Mouse (Mus musculus) embryonic facial prominence, embryonic 14.5 days (tissue): ENCODE measurements at regions not wholly inside any gene's neighbourhood (a gene's known extent, or its start where the extent isn't known, plus 50 kb on each side); places are given as distances from the start of the nearest gene placed in this dataset.
A peak's percentile ranks its signal among the peaks of the same experiment; 100 is the strongest.

Source experiments
- ATAC-seq: fragments of 200-750 bp; cut with Nextera tagmentation; 2 replicates; pipeline ENCODE4 v1.8.0; 2017; ENCODE audit warnings: low read depth, moderate number of reproducible peaks, moderate TSS enrichment
- DNase-seq: peaks from one replicate; pipeline ENCODE4 v3.0.0-alpha.2; 2015; ENCODE audit warnings: low spot score
- H3K27ac ChIP-seq: fragments of 300-500 bp; sonication (generic); replicated peaks from 2 replicates; pipeline ENCODE4 v1.5.1; 2014; ENCODE audit warnings: low read depth, mild to moderate bottlenecking, low read length, moderate library complexity
- H3K27me3 ChIP-seq: fragments of 300-500 bp; sonication (generic); replicated peaks from 2 replicates; pipeline ENCODE4 v1.6.1; 2014; ENCODE audit warnings: low read length; ENCODE audit not compliant: control insufficient read depth, insufficient read depth
- H3K36me3 ChIP-seq: fragments of 300-500 bp; sonication (generic); 2 replicates; pipeline ENCODE4 v1.6.1; 2014; ENCODE audit warnings: low read length, mixed read lengths; ENCODE audit not compliant: control insufficient read depth, insufficient read depth
- H3K4me1 ChIP-seq: fragments of 300-500 bp; sonication (generic); 2 replicates; pipeline ENCODE4 v1.6.1; 2014; ENCODE audit warnings: antibody characterized with exemption, low read length; ENCODE audit not compliant: control insufficient read depth, insufficient read depth
- H3K4me2 ChIP-seq: fragments of 300-500 bp; sonication (generic); 2 replicates; pipeline ENCODE4 v1.6.1; 2014; ENCODE audit warnings: low read depth, mild to moderate bottlenecking, low read length, moderate library complexity, mixed read lengths
- H3K4me3 ChIP-seq: fragments of 300-500 bp; sonication (generic); 2 replicates; pipeline ENCODE4 v1.5.1; 2014; ENCODE audit warnings: low read depth, mild to moderate bottlenecking, low read length
- H3K9ac ChIP-seq: fragments of 300-500 bp; sonication (generic); 2 replicates; pipeline ENCODE4 v1.6.1; 2014; ENCODE audit warnings: low read depth, mild to moderate bottlenecking, low read length, moderate library complexity, mixed read lengths
- H3K9me3 ChIP-seq: fragments of 300-500 bp; sonication (generic); 2 replicates; pipeline ENCODE4 v1.6.1; 2016; ENCODE audit warnings: low read length; ENCODE audit not compliant: control insufficient read depth
- WGBS: fragments of 180-500 bp; shearing (Covaris S2); extraction: QIAGEN DNeasy Blood & Tissue Kit; methylation state at CpG from one replicate; pipeline ENCODE4 v1.1.7; 2014; 5-methylcytosine and 5-hydroxymethylcytosine counted together

- H3K9me3 ChIP-seq = no peaks in the 10 kb centered on the region
- DNase-seq (peak; percentile 45), ATAC-seq (no peak)
- no peaks in the 10 kb centered on the region for H3K36me3 ChIP-seq
- H3K27me3 ChIP-seq = no peaks in the 10 kb centered on the region
- H3K4me2 ChIP-seq = no peak overlapping the region
- H3K9ac ChIP-seq = no peak overlapping the region
- 57% methylated on average over 2 of the region's 2 CpGs for WGBS
- H3K27ac ChIP-seq = no peak overlapping the region
- no peak overlapping the region for H3K4me3 ChIP-seq
- H3K4me1 ChIP-seq = no peaks in the 10 kb centered on the region
Measured at GRCm38 (mm10) chr15:28823526-28823925, 620.0 kb downstream of the Dnah5 start.

- Histone ChIP-seq H3K27ac (no peak overlapping the region), H3K4me1 (no peaks in the 10 kb centered on the region), H3K9me3 (no peaks in the 10 kb centered on the region), H3K9ac (no peak overlapping the region), H3K27me3 (no peaks in the 10 kb centered on the region), H3K4me3 (no peak overlapping the region), H3K36me3 (no peaks in the 10 kb centered on the region), H3K4me2 (no peak overlapping the region)
- no peak for DNase-seq
- ATAC-seq = no peak
- 70% methylated on average over 4 of the region's 4 CpGs for WGBS
Measured at GRCm38 (mm10) chr15:28834831-28835230, 631.3 kb downstream of the Dnah5 start.

DNA sequence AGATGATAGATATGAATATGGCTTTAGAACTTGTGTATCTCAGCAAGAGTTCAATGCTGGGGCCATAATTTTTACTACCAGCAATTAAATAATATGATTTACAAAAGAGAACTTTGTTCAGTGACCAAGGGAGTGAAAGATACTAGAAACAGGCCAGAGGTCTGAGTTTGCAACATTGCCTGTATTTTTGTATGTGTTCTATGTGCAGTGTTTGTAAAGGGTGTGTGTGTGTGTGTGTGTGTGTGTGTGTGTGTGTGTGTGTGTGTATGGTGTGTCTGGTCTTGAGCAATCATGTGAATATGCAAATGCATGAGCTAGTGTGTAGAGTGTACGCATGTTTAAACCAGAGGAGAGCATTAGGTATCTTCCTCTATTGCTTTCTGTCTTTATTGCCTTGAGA lies 636.8 kb downstream of the Dnah5 start:
- Histone ChIP-seq H3K36me3 (no peaks in the 10 kb centered on the region), H3K4me2 (no peak overlapping the region), H3K9me3 (no peaks in the 10 kb centered on the region), H3K4me3 (no peak overlapping the region), H3K4me1 (no peaks in the 10 kb centered on the region), H3K27ac (no peak overlapping the region), H3K27me3 (no peaks in the 10 kb centered on the region), H3K9ac (no peak overlapping the region)
- ATAC-seq (no peak), DNase-seq (no peak)
- 94% methylated on average over 1 of the region's 1 CpGs for WGBS

DNA sequence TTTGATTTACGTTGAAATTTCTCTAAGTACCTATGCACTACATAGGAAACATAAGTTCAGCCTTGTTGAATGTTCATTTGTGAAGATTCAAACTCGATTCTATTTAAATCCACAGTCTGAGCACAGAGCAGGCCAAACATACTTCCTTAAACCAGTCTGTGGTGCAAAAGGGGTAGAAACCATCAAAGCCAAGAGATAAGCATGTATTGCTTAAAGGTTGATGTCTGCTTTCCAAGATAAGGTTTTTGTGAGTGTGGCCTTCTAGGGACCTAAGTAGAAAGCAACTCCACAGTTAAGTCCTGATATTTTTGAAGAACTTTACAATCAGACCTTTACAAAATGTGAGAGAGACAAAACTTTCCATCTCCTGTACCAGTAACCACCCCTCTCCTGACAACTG lies 652.9 kb downstream of the Dnah5 start:
- H3K4me1 ChIP-seq = no peaks in the 10 kb centered on the region
- no peak overlapping the region for H3K9ac ChIP-seq
- no peak overlapping the region for H3K4me3 ChIP-seq
- H3K27ac ChIP-seq = no peak overlapping the region
- DNase-seq (no peak), ATAC-seq (no peak)
- H3K27me3 ChIP-seq = no peaks in the 10 kb centered on the region
- WGBS = 71% methylated on average over 2 of the region's 2 CpGs
- H3K9me3 ChIP-seq = no peaks in the 10 kb centered on the region
- H3K36me3 ChIP-seq = no peaks in the 10 kb centered on the region
- H3K4me2 ChIP-seq = no peak overlapping the region

DNA sequence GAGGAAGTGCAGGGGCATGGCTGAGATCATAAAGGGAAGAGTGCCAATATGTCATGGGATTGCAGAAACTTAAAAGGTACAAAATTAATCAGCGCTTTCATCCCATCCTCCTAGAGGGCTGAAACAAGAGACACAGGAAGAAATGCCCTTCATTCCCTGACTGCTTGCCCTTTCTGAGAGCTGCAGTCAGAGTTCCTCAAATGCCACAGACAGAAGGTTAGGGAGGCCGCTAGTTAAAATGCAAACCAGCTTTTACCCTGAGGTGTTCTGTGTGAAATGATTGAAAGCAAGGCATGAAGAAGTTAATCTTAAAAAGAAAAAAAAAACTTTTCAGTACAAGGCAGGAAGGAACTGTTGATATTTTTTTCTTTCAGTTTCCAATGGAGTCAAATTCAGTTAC lies 654.6 kb downstream of the Dnah5 start:
- H3K9me3 ChIP-seq = no peaks in the 10 kb centered on the region
- DNase-seq (no peak), ATAC-seq (no peak)
- H3K27me3 ChIP-seq = no peaks in the 10 kb centered on the region
- H3K27ac ChIP-seq = no peak overlapping the region
- H3K4me3 ChIP-seq = no peak overlapping the region
- 50% methylated on average over 2 of the region's 2 CpGs for WGBS
- no peaks in the 10 kb centered on the region for H3K4me1 ChIP-seq
- H3K9ac ChIP-seq = no peak overlapping the region
- H3K36me3 ChIP-seq = no peaks in the 10 kb centered on the region
- no peak overlapping the region for H3K4me2 ChIP-seq

DNA sequence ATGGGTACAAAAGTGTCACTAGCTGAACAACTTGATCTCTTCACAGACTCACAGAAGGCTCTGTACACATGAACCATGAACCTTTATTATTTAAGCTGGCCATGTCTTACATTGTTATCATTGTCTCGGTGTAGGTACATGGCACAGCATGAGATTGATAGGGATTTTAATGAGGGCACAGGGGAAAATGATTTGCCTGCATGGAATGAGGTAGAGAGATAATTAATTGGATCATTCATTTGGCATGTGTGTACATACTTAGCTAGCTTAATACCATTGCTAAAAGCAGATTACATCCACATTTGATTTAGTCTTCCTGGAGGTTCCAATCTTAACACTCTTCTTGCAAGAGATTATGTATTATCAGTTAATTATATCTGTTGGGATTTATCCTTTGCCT lies 660.5 kb downstream of the Dnah5 start:
- DNase-seq (no peak), ATAC-seq (no peak)
- Histone ChIP-seq H3K4me2 (no peak overlapping the region), H3K4me1 (no peaks in the 10 kb centered on the region), H3K27ac (no peak overlapping the region), H3K9me3 (no peaks in the 10 kb centered on the region), H3K4me3 (no peak overlapping the region), H3K9ac (no peak overlapping the region), H3K27me3 (no peaks in the 10 kb centered on the region), H3K36me3 (no peaks in the 10 kb centered on the region)
- 82% methylated on average over 1 of the region's 1 CpGs for WGBS

GRCm38 (mm10) chr15:28864913-28865312 lies 661.4 kb downstream of the Dnah5 start:
- Histone ChIP-seq H3K27ac (no peak overlapping the region), H3K36me3 (no peaks in the 10 kb centered on the region), H3K9me3 (no peaks in the 10 kb centered on the region), H3K9ac (no peak overlapping the region), H3K27me3 (no peaks in the 10 kb centered on the region), H3K4me3 (no peak overlapping the region), H3K4me1 (no peaks in the 10 kb centered on the region), H3K4me2 (no peak overlapping the region)
- 74% methylated on average over 2 of the region's 2 CpGs for WGBS
- DNase-seq (no peak), ATAC-seq (no peak)

- Histone ChIP-seq H3K9ac (no peak overlapping the region), H3K36me3 (no peaks in the 10 kb centered on the region), H3K4me2 (no peak overlapping the region), H3K4me1 (no peaks in the 10 kb centered on the region), H3K9me3 (no peaks in the 10 kb centered on the region), H3K27me3 (no peaks in the 10 kb centered on the region), H3K27ac (no peak overlapping the region), H3K4me3 (no peak overlapping the region)
- no peak for DNase-seq
- no peak for ATAC-seq
- 83% methylated on average over 2 of the region's 2 CpGs for WGBS
Measured at GRCm38 (mm10) chr15:28873001-28873400, 669.4 kb downstream of the Dnah5 start.

- Histone ChIP-seq H3K36me3 (no peaks in the 10 kb centered on the region), H3K4me3 (no peak overlapping the region), H3K27ac (no peak overlapping the region), H3K9ac (no peak overlapping the region), H3K4me1 (no peaks in the 10 kb centered on the region), H3K4me2 (no peak overlapping the region), H3K27me3 (no peaks in the 10 kb centered on the region), H3K9me3 (no peaks in the 10 kb centered on the region)
- ATAC-seq (no peak), DNase-seq (peak; percentile 2)
- WGBS = 66% methylated on average over 3 of the region's 3 CpGs
Measured at GRCm38 (mm10) chr15:28896248-28896808, 692.8 kb downstream of the Dnah5 start.
